Mouse (Mus musculus): ENCODE measurements around the gene Atp9a.
A peak's percentile ranks its signal among the peaks of the same experiment; 100 is the strongest.

Gene Atp9a

DNA sequence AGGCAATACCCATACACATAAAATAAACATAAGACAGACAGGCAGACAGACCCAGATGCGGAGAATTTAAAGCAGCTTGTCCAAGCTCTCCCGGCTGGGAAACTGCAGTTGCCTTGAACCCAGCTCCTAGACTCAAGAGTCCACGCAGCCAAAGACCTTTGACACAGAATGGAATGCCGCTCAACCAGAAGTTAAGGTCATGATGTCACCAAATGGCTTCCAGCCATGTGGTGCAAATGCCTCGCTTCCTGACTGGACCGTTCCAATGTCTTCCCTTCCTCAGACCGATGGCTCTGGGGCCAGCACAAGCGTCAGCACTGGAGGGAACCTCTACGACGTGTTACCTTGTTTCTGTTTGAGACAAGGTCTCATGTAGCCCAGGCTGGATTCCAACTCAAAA lies 4.3 kb downstream of the Atp9a start:
- peak; percentile 28 for DNase-seq

DNA sequence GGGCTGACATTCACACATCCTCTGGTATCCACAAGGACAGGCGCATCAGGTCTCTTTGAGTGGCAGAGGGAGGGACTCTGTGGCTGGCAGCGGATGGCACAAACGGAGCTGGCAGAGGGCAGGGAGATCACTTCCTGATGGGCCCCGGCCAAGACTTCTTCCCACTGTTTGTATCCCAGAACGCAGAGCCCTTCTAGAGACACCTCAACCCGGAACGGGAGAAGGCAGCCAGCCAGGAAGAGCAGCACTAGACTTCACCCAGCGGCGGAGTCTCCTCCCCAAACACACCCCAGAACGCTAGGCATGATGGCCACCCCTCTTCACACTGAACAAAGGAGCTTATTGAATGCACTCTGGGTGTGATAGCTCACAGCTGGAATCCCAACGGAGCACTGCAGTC lies 8.2 kb downstream of the Atp9a start:
- DNase-seq, result peak; percentile 89

DNA sequence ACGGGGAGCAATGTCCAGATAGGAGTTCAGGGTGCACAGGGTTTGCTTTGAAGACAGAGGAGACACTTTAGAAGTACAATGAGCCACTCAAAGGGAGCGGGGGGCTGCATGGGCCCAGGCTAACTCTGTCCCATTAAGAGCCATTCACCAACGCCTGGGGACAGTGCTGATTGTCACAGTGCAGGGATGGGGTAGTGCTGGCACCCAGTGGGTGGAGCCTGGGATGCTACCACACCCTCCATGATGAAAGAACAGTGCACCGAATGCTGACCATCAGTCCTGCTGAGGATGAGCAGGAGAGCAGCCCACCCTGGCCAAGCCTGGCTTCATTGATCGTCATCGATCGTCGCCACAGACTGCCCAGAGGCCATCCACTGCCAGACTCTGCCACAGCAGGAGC lies 11.0 kb downstream of the Atp9a start:
- no peak for DNase-seq

DNA sequence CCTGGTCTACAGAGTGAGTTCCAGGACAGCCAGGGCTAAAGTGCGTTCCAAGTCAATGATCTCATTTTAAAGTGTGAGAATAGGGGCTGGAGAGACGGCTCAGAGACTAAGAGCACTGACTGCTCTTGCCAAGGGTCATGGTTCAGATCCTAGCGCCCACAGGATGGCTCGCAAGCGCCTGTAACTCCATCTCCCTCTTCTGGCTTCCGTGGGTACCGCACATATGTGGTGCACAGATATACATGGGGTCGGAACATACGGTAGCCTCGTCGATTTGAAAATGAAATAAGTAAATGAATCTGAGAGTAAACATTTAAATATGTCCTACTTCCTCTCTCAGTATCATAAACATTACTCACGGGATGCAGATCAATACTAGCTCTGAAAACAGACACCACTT lies 12.5 kb downstream of the Atp9a start:
- DNase-seq, result no peak

DNA sequence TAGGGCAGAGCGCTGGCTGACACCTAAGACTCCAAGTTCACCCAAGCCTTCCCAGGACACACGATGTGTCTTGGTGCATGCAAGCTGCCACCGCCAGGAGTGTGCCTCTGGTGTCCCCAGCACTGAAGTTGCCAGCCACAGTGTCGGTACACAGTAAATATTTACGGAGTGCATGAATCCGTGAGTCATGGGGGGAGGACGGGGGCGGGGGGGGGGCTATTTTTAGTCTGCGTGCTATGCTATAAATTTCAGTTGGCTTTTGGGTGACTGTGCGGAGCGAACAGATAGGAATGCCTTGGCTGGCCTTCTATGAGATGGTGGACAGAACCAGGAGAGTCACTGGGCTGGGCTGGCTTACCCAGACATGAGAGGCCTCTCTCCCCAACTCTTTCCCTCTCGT lies 14.2 kb downstream of the Atp9a start:
- DNase-seq, result no peak

DNA sequence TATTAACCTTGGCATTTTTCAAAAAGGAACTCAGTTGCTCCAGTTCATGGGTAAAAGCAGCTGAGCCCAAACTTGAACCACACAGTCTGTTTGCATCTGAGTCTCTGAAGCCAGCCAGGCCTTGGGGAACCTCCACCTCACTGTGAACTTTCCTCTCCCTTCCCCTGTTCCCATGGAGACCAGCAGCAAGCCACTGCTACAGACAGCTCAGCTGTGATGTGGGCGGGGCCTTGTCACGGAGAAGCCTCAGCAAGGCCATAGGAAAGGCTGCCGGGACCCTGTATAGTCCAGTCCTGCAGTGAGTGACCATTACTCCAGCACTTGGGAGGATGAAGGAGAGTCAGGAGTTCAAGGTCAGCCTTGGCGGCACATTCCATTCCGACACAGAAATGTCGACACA lies 16.2 kb downstream of the Atp9a start:
- no peak for DNase-seq

DNA sequence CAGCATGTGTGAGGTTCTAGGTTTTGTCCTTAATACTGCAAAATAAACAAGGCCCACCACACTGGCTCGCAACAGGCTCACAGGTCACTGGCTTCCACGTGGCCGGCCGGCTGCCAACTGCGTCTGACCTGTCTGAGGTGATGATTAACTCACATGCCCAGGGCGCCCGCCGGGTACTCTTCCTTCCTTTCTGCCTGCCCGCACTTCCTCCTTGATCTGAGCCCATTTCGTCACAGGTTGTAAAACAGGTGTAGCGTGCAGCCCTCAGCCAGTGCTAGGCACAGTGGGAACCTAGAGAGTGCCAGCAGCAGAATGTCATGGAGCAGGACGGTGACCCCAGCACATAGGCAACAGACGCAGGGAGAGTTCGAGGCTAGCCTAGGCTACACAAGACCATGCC lies 20.9 kb downstream of the Atp9a start:
- peak; percentile 70 for DNase-seq

DNA sequence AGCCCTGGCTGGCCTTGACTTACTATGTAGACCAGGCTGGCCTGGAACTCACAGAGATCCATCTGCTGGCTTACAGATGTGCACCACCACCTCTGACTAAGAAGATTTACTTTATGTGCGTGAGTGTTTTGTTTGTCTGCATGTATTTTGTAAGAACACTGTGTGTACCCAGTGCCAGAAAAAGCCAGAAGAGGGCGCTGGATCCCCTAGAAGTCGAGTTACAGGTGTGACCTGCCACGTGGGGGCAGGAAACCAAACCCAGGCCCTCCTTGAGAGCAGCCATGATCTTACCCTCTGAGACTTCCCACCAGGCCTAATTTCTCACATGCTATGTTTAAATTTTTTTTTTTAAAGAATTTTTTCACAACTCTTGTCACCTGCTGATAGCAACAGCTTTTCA lies 22.5 kb downstream of the Atp9a start:
- no peak for DNase-seq

DNA sequence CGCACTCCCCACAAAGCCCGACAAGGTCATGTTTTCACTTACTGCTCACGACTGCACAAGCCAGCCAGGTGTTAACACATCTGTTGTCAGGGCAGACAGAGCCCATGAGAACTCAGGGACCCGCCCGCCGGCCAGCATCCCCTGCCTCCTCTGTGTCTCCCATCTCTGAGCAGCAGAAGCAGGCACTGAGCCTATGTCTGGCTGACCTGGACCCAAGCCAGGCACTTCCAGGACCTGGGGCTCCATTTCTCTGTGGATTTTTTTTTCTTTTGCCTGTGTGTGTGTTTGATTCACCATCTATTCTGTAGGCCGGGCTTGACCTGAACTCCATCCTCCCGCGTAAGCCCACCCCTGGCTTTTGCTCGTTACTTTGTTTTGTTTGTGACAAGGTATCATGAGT lies 23.5 kb downstream of the Atp9a start:
- DNase-seq, result peak; percentile 56

DNA sequence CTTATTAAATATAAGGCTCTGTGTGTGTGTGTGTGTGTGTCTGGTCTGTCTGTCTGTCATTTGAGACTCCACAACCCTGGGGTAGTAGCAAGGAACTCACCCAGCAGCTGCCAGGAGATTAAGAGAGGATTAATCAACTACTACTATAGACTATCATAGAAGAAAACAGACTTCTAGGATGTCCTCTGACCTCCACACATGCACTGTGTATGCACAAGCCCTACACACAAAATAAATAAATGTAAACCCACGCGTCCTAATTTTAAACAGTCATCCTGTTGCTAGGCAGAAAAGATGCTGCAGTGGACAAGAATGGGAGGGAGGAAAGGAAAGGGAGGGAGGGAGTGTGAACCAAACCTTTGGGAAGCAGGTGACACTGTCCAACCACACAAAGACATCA lies 23.9 kb downstream of the Atp9a start:
- no peak for DNase-seq

DNA sequence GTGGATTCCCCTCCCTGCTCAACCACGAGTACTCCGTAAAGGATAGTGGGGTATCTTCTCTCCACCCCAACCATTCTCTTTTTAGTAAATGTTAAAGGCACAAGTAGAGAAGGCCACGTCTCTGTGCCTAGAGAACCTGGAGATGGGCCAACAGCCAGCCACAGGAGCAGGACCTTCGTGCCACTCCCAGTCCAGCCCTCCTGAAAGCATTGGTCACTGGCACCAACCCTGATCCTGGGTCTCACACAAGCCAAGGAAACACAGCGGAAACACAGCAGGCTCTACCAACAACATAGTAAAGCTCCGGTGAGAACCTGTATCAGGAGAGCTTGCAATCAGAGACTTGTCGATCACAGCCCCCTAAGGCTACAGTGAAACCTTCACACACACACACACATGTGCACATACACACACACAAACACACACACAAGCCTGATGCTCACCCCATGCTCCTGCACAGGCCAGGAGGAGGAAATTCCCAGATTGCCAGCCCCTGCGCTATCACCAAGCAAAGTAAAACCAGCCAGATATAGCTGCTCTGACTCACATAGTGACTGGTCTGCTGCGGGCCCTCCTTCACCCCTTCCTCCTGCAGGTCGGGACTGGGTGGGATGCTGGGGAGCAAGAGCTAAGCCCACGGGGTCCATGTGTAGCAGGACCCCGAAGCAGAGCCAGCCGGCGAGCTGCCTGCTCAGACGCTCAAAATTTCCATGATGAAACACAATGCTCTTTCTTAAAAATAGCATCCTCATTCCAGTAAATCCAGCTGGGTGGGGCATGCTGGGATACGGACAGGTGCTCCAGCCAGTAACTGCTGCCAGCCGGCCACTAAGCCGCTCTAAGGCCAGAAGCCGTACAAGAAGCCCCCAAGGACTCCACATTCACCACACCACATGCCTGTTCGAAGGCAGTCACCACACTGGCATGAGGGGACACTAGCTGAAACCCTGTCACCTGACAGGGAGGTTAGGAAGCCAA lies 29.7 kb downstream of the Atp9a start:
- no peak for DNase-seq

DNA sequence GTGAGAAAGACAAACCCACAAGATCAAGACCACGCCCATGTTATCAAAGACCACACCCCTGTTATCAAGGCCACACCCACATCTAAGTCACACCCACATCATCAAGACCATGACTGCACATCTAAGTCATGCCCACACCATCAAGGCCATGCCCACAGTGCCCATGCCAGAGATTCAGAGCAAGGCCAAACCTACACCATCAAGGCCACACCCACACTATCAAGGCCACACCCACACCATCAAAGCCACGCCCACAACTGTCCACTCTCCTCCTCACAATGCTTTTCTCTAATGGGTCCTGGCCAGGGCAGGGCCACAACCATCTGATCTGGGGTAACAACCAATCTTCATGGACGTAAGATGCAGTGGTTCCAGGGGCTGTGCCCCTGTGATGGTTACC lies 31.2 kb downstream of the Atp9a start:
- no peak for DNase-seq

DNA sequence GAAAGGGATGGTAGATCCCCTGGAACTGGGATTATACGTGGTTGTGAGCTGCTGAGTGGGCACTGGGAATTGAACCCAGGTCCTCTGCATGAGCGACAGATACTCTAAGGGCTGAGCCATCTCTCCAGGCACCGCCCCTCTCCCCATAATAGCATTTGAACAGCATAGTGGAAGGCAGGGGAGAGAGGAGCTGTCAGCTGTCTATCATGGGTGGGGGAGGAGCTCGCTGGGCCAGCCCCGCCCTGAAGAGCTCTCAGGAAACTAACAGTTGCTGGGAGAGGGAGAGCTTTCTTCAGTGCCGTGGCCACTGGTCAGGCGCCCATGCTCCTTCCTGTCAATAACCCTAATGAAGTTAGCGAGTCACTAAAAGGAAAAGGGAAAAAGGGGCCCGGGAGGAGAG lies 34.4 kb downstream of the Atp9a start:
- no peak for DNase-seq

DNA sequence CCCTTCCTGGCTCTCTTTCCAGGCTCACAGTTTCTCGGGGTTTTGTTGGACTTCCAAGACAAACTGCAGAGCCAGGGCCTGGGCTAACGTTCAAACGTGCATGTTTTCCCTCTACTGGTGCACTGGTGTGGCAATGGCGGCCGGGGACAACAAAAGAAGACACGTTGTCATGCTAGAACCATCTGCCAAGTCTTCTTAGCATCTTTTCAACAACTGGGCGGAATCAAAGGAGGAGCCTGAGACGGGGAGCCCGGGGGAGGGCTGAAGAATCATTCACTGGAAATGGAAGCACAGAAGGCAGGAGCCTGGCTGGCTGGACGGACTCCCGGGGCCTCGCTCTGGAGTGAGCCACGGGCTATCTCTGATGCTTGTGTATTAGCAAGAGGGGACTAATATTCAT lies 39.9 kb downstream of the Atp9a start:
- no peak for DNase-seq

DNA sequence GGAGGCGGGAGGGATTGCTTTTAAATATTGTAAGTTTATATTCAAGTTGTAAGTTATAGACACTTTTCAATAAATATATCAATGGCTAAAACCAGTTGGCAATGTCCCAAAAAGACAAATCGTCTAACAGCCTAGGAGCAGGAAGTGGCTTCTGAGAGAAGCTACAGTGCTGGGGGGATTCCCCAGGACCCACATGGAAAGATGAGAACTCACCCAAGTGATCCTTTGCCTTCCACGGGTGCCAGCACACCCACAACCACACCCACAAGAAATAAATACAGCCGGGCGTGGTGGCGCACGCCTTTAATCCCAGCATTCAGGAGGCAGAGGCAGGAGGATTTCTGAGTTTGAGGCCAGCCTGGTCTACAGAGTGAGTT lies 47.2 kb downstream of the Atp9a start:
- no peak for DNase-seq

DNA sequence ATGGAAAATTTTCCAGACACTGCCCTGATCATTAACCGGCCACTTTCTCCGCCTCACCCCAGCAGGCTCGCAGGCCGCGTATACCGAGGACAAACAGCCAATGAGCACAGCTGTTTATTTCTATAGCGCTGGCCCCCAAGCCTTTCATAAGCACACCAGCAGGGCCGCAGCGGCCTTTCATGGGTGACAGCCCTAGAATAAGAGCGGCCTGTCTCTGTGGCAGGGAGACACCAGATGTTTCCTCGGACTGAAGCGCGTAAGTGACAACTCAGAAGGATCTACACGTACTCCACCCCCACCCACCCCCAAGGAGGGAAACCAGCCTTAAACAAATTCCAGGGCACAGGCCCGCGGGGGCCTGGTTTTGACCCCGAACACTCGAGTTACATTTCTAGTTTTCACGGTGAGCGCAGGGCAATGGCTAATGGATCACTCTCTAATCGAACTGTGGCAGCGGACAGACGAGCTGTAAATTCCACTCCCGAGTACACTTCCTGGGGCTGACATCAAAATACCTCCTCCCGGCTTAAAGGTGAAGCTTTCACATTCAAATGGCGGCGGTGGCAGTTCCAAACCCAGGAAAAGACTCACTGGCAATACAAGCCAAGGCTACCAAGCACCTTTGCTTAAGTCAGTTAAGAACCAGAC lies 47.7 kb downstream of the Atp9a start:
- DNase-seq, result no peak

DNA sequence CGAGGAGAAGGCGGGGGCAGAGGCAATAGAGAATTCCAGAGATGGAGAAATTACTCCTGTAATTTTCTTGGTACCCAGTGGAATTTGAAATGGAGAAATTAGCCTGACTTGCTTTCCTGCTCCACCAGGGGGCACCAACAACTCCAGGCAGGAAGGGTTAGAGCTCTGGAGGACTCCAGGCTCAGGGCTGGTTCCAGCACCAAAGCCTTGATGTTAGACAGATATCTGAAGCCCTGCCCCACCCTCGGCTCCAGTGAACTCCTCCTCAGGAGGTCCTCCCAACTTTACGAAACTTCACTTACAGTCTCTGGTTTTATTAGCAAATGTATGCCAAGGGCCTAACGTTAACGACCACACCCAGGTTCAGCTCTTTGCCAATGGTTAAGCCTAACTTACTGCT lies 50.4 kb downstream of the Atp9a start:
- DNase-seq, result peak; percentile 50

DNA sequence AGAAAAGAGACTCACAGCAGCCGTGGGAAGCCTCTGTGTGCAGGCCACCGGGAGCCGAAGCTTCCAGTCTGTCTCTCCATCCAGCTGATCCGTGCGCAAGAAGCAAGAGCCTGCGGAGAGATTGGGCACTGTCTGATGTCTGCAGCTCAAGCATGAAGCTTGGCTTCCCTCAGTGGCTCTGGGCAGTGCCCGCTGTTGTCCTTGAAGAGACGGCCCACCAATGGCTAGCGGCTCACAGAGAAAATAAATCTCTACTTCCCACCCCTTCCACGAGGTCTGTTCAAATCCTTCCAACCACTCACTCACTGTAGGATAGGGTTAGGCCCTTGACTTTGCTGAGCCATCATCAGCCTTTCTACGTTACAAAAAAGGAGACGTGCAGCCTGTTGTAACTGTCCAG lies 54.9 kb downstream of the Atp9a start:
- no peak for DNase-seq

DNA sequence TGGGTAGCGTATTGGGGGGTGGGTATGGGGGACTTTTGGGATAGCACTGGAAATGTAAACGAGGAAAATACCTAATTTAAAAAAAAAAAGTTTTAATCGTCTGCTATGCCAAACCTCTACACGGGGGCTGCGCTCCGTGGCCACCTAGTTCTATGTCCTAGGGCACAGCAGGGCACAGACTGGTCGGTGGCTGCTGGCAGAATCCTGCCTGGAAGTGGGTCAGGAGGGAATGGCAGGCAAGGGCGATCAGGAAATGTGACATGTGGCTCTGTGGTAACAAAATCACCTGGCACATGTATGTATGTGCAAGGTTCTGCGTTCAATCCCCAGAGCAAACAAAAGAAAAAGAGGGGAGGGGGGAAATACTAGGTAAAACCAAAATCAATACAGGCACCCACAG lies 56.3 kb downstream of the Atp9a start:
- DNase-seq, result peak; percentile 50

DNA sequence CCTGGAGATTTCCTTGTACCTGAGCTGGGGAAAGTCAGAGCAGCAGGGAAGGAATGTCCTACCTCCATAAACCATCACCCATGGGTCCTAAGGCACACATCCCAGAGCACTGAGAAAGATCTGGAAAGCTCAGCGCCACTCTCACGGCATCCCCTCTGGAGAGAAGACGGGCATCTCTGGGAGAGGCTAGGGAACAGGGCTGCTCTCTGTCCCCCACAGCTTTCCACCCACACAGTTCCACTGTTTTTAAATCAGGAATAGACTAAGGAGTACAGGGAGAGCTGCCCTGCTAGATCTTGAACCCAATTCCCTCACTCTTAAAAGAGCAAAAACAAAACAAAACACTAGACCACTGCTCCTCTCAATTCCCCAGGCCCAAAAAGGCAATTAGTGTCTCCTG lies 57.5 kb downstream of the Atp9a start:
- no peak for DNase-seq

DNA sequence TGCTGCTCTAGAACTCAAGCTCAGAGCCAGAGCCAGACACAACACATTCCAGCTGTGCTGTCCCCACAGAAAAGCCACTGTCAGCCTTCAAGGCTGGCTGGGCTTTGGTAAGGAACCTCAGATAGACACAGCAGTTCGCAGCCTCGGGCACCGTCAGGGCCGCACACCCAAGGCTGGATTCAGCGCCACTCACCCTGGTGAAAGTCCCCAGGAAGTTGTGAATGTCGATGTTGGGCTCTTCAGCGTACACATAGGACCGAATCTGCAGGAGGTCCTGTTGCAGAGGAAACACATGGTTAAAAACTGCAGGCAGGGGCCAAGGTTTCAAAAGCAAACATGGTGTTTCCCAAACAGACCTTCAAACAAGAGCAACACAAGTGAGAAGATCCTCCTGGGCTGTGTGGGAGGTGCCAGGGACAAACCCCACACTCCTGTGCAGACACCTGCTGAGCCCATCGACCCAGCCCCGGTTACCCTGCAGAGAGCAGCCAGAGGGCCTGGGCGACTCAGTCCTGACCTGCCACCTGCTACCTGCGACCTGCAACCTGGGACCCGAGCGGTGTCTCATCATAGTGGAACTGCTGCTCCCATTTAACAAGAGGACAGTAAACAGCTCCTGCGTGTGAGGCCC lies 58.6 kb downstream of the Atp9a start:
- no peak for DNase-seq

DNA sequence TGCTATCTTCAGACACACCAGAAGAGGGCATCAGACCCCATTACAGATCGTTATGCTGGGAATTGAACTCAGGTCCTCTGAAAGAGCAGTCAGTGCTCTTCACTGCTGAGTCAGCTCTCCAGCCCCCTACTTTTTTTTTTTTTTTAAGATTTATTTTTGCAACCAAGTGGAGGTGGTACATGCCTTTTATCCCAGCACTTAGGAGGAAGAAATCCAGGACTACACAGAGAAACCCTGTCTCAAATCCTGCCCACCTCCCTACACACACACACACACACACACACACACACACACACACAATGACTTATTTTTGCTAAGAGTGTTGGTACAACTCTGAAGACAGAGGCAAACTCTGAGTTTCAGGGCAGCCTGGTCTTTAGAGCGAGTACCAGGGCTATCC lies 59.5 kb downstream of the Atp9a start:
- no peak for DNase-seq

DNA sequence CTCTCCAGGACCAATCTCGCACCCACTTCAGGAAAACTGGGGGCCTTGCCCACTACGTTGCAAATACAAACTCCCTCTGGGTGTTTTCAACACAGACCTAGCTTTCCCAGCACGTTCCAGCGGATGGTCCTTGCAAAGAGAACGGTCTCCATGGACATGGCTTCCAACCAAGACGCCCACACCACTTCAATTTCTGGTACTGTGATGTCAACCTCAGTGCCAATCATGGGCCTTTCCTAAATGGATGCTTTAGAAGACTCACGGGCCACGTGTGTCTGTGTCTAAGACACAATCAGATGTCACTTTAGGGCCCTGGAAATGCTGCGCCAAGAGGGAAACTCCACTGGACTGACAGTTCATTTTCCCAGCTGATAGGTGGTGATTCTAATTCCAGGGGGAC lies 60.7 kb downstream of the Atp9a start:
- no peak for DNase-seq

All from cerebellum, adult 11-12 months (tissue).